Mouse (Mus musculus) intestine, postnatal 0 days (tissue): ENCODE data around the gene Mmp24. TPM values are rescaled to one million over a fixed set of nuclear protein-coding genes. Genes with fewer than 3 reads are reported as not detected.

Experiments used
- ATAC-seq: fragments of 200-750 bp; cut with Nextera tagmentation; 2 replicates; pipeline ENCODE4 v1.8.0; 2017; ENCODE audit warnings: mild to moderate bottlenecking, moderate TSS enrichment, moderate library complexity
- H3K27ac ChIP-seq: fragments of 300-500 bp; sonication (generic); 2 replicates; pipeline ENCODE4 v1.5.1; 2014; ENCODE audit warnings: mild to moderate bottlenecking, low read depth, low read length, moderate library complexity
- H3K27me3 ChIP-seq: fragments of 300-500 bp; sonication (generic); replicated peaks from 2 replicates; pipeline ENCODE4 v1.6.1; 2014; ENCODE audit warnings: low read length, mixed read lengths; ENCODE audit not compliant: control insufficient read depth, insufficient read depth
- H3K36me3 ChIP-seq: fragments of 300-500 bp; sonication (generic); 2 replicates; pipeline ENCODE4 v1.6.1; 2014; ENCODE audit warnings: mild to moderate bottlenecking, moderate library complexity; ENCODE audit not compliant: control insufficient read depth, insufficient read depth
- H3K4me1 ChIP-seq: fragments of 300-500 bp; sonication (generic); replicated peaks from 2 replicates; pipeline ENCODE4 v1.6.1; 2014; ENCODE audit warnings: antibody characterized with exemption, low read length, mixed read lengths; ENCODE audit not compliant: control insufficient read depth, insufficient read depth
- H3K4me2 ChIP-seq: fragments of 300-500 bp; sonication (generic); replicated peaks from 2 replicates; pipeline ENCODE4 v1.6.1; 2014; ENCODE audit warnings: low read depth, mild to moderate bottlenecking, moderate library complexity
- H3K4me3 ChIP-seq: fragments of 300-500 bp; sonication (generic); 2 replicates; pipeline ENCODE4 v1.5.1; 2014; ENCODE audit warnings: low read depth, low read length
- H3K9ac ChIP-seq: fragments of 300-500 bp; sonication (generic); 2 replicates; pipeline ENCODE4 v1.6.1; 2014; ENCODE audit warnings: mild to moderate bottlenecking, low read depth, low read length
- H3K9me3 ChIP-seq: fragments of 300-500 bp; sonication (generic); 2 replicates; pipeline ENCODE4 v1.6.1; 2016; ENCODE audit warnings: mixed run types; ENCODE audit not compliant: control insufficient read depth
- CTCF ChIP-seq: sonication (generic); IDR thresholded peaks from 2 replicates; pipeline ENCODE4 v1.5.1; 2016; ENCODE audit warnings: low read depth, mild to moderate bottlenecking, control low read depth, antibody characterized with exemption, moderate library complexity
- WGBS: fragments of 180-500 bp; shearing (Covaris S2); extraction: QIAGEN DNeasy Blood & Tissue Kit; methylation state at CpG from one replicate; pipeline ENCODE4 v1.1.7; 2014; 5-methylcytosine and 5-hydroxymethylcytosine counted together
- polyA plus RNA-seq: library from polyadenylated mRNA; unstranded; fragments of >200 nt; fragmentation: Nextera tagmentation; extraction: Ambion mirVana; gene quantifications from 2 replicates; pipeline ENCODE4 v1.2.1, GENCODE M21; 2015

Gene Mmp24
- polyA plus RNA-seq, 1 experiment from 2014 or later: 0.22 TPM

GRCm38 (mm10) chr2:155860102-155860501 lies 85.0 kb downstream of the Mmp24 start:
- H3K4me3 ChIP-seq: no peak overlapping the region
- no peaks in the 10 kb centered on the region for H3K9me3 ChIP-seq
- no peaks in the 10 kb centered on the region for H3K27me3 ChIP-seq
- no peak for TF ChIP-seq CTCF
- no peak overlapping the region for H3K9ac ChIP-seq
- H3K4me1 ChIP-seq: no peaks in the 10 kb centered on the region
- WGBS: 60% methylated on average over 7 of the region's 7 CpGs
- no peak overlapping the region for H3K27ac ChIP-seq
- H3K4me2 ChIP-seq: no peak overlapping the region
- H3K36me3 ChIP-seq: peaks cover 27% of the 10 kb centered on the region
- no peak for ATAC-seq

GRCm38 (mm10) chr2:155861581-155861980 lies 86.4 kb downstream of the Mmp24 start:
- Histone ChIP-seq H3K4me3 (no peak overlapping the region), H3K4me2 (no peak overlapping the region), H3K9ac (no peak overlapping the region), H3K4me1 (no peaks in the 10 kb centered on the region), H3K27me3 (no peaks in the 10 kb centered on the region), H3K36me3 (peaks cover 15% of the 10 kb centered on the region; the same call in 1 of the 2 replicates), H3K9me3 (no peaks in the 10 kb centered on the region), H3K27ac (no peak overlapping the region)
- ATAC-seq: no peak
- WGBS: 94% methylated on average over 6 of the region's 6 CpGs
- TF ChIP-seq CTCF: no peak

- H3K36me3 ChIP-seq: peaks cover 14% of the 10 kb centered on the region; the same call in 1 of the 2 replicates
- H3K9me3 ChIP-seq: no peaks in the 10 kb centered on the region
- H3K9ac ChIP-seq: no peak overlapping the region
- 60% methylated on average over 13 of the region's 13 CpGs for WGBS
- no peak overlapping the region for H3K4me2 ChIP-seq
- TF ChIP-seq CTCF: no peak
- no peak overlapping the region for H3K4me3 ChIP-seq
- H3K27ac ChIP-seq: no peak overlapping the region
- H3K27me3 ChIP-seq: no peaks in the 10 kb centered on the region
- no peaks in the 10 kb centered on the region for H3K4me1 ChIP-seq
- ATAC-seq: peak; percentile 52; the same call in 1 of the 2 replicates
These were observed 87.6 kb downstream of the Mmp24 start for GRCm38 (mm10) chr2:155862573-155863300.

- TF ChIP-seq CTCF: no peak
- H3K4me1 ChIP-seq: no peaks in the 10 kb centered on the region
- H3K36me3 ChIP-seq: peaks cover 18% of the 10 kb centered on the region; the same call in 1 of the 2 replicates
- no peak for ATAC-seq
- H3K9me3 ChIP-seq: no peaks in the 10 kb centered on the region
- H3K4me2 ChIP-seq: no peak overlapping the region
- H3K27ac ChIP-seq: no peak overlapping the region
- 54% methylated on average over 11 of the region's 11 CpGs for WGBS
- H3K27me3 ChIP-seq: no peaks in the 10 kb centered on the region
- no peak overlapping the region for H3K9ac ChIP-seq
- no peak overlapping the region for H3K4me3 ChIP-seq
These were observed 88.2 kb downstream of the Mmp24 start for GRCm38 (mm10) chr2:155863301-155863867.

Other genes with a start within 250 kb of the Mmp24 start
- 210 and 219 TPM in 2 replicates for gene Gss, start 182.5 kb upstream of the Mmp24 start, polyA plus RNA-seq
- 2.7 and 2.8 TPM in 2 replicates for gene Myh7b, start 164.1 kb upstream of the Mmp24 start, polyA plus RNA-seq
- 64.8 and 67.5 TPM in 2 replicates for gene Trpc4ap, start 83.0 kb upstream of the Mmp24 start, polyA plus RNA-seq
- 60.0 and 61.6 TPM in 2 replicates for gene Edem2, start 45.9 kb upstream of the Mmp24 start, polyA plus RNA-seq
- not detected in 2 replicates for gene Gm17581, start 39.5 kb upstream of the Mmp24 start, polyA plus RNA-seq
- 8.0 and 8.3 TPM in 2 replicates for gene Procr, start 24.2 kb upstream of the Mmp24 start, polyA plus RNA-seq
- 40.0 and 42.3 TPM in 2 replicates for gene BC029722, start 44.1 kb downstream of the Mmp24 start, polyA plus RNA-seq
- gene Eif6, start 51.6 kb downstream of the Mmp24 start, polyA plus RNA-seq: 318 and 321 TPM in 2 replicates
- 0.31 and 0.37 TPM in 2 replicates for gene Fam83c, start 59.5 kb downstream of the Mmp24 start, polyA plus RNA-seq
- gene Uqcc1, start 155.0 kb downstream of the Mmp24 start, polyA plus RNA-seq: 39.5 and 40.4 TPM in 2 replicates
- gene Gm15557, start 165.4 kb downstream of the Mmp24 start, polyA plus RNA-seq: not detected in 2 replicates
- gene Gdf5, start 170.0 kb downstream of the Mmp24 start, polyA plus RNA-seq: 0.26 and 1.0 TPM in 2 replicates
- 4.0 and 5.9 TPM in 2 replicates for gene Cep250, start 181.1 kb downstream of the Mmp24 start, polyA plus RNA-seq
- 0.59 and 1.5 TPM in 2 replicates for gene 6430550D23Rik, start 232.6 kb downstream of the Mmp24 start, polyA plus RNA-seq
- 227 and 235 TPM in 2 replicates for gene Ergic3, start 232.7 kb downstream of the Mmp24 start, polyA plus RNA-seq